Mouse (Mus musculus) lung, adult 2 months (tissue): Measurements from ENCODE around the gene Crxos. TPM values are rescaled to one million over a fixed set of nuclear protein-coding genes. Genes with fewer than 3 reads are reported as not detected.

Source experiments
- DNase-seq: peaks from one replicate; pipeline ENCODE4 v3.0.0; 2022
- H3K4me1 ChIP-seq: fragments of 200-500 bp; 2 replicates; pipeline ENCODE4 v1.6.1; 2011; ENCODE audit warnings: low read length; ENCODE audit not compliant: control insufficient read depth, insufficient read depth
- H3K4me3 ChIP-seq: fragments of 200-500 bp; replicated peaks from 2 replicates; pipeline ENCODE3; 2011; ENCODE audit warnings: low read depth, mild to moderate bottlenecking, control low read depth, low read length; ENCODE audit errors: extremely low read depth
- CTCF ChIP-seq: fragments of 200-500 bp; IDR thresholded peaks from 2 replicates; pipeline ENCODE4 v1.5.1; 2011; ENCODE audit warnings: mild to moderate bottlenecking, low read length, control low read depth; ENCODE audit not compliant: insufficient read depth
- POLR2A ChIP-seq: fragments of 200-500 bp; IDR thresholded peaks from 2 replicates; pipeline ENCODE4 v1.6.1; 2011; ENCODE audit warnings: low read depth, mild to moderate bottlenecking, control low read depth, low read length, borderline replicate concordance; ENCODE audit errors: extremely low read depth
- WGBS: fragments of 180-500 bp; shearing (Covaris S2); methylation state at CpG from one replicate; pipeline ENCODE4 v1.1.7; 2018; 5-methylcytosine and 5-hydroxymethylcytosine counted together
- polyA plus RNA-seq: library from polyadenylated mRNA; depleted of rRNA; stranded (reverse); fragments of >200 nt; gene quantifications from 2 replicates; pipeline ENCODE4 v1.2.3, GENCODE M21; 2012; rRNA removed

Gene Crxos
- not detected in 2 replicates for polyA plus RNA-seq

DNA sequence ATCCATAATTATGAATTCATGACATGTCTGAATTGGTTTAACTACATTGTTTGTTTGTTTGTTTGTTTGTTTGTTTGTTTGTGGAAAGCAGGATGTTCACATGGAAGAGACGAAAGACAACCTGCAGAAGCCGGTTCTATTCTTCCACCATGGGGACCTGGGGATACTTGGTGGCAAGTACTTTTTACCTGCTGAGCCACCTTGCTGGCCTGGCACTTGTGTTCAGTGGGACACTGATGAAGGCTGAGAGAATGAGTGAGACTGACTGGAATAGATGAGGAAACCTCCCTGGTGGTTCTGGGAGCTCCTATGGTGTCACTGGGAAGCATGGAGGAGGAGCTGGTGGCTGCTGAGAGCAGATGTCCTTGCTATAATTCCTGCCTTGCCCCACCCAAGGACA lies at the start of gene Crxos:
Crxos (plus strand) TSS at position 301 of the 400 bp plus-strand sequence.
- 76% methylated on average over 2 of the region's 2 CpGs for WGBS
- Histone ChIP-seq H3K4me1 (no peaks in the 10 kb centered on the region), H3K4me3 (no peak within 1 kb of the TSS)
- DNase-seq = no peak
- no peak for TF ChIP-seq CTCF
- TF ChIP-seq POLR2A = no peak

DNA sequence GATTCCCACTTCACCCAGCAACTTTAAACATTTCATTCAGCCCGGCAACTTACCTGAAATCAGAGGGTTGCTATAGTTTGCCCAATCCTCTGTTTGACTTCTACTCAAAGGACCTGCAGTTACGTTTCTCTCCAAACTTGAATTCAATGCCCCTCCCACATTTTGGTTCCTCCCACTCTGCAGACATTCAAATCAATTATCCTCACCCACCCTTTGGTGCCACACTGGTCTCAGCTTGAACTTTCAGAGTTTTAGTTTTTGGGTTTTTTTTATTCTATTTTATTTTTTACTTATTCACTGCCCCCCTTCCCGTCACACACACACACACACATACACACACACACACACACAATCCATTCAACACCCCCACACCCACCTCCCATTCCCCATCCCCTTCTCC lies 42.8 kb upstream of the Crxos start, which contains the start of gene Obox6:
Obox6 (minus strand) TSS at position 101 of the 400 bp plus-strand sequence.
- no peak for DNase-seq
- TF ChIP-seq POLR2A (no peak), CTCF (no peak)
- WGBS = 84% methylated on average over 3 of the region's 3 CpGs
- Histone ChIP-seq H3K4me1 (no peaks in the 10 kb centered on the region), H3K4me3 (no peak within 1 kb of the TSS)

DNA sequence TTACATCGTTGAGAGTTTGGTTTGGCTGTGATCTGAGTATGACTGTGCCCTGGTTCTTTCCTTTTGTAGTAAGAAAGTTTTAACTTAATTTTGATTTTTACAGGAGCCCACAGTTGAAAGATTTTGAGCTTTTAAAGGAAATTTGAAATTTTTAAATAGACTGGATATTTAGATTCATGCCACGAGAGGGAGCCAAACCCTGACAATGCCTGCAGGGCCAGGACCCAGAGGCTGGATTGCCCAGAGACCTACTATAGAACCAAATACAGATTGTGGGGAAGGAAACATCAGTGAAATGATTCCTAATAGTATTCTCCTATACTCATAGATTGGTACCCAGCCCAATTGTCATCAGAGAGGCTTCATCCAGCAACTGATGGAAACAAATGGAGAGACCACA lies 22.8 kb upstream of the Crxos start:
- no peaks in the 10 kb centered on the region for H3K4me1 ChIP-seq
- WGBS = 34% methylated on average over 2 of the region's 2 CpGs
- no peak overlapping the region for H3K4me3 ChIP-seq
- no peak for DNase-seq
- TF ChIP-seq CTCF (no peak), POLR2A (no peak)

- WGBS = 73% methylated on average over 4 of the region's 4 CpGs
- H3K4me3 ChIP-seq = no peak overlapping the region
- H3K4me1 ChIP-seq = no peaks in the 10 kb centered on the region
- no peak for DNase-seq
- TF ChIP-seq POLR2A (no peak), CTCF (no peak)
Observed at GRCm38 (mm10) chr7:15864104-15864503, 18.3 kb upstream of the Crxos start.

DNA sequence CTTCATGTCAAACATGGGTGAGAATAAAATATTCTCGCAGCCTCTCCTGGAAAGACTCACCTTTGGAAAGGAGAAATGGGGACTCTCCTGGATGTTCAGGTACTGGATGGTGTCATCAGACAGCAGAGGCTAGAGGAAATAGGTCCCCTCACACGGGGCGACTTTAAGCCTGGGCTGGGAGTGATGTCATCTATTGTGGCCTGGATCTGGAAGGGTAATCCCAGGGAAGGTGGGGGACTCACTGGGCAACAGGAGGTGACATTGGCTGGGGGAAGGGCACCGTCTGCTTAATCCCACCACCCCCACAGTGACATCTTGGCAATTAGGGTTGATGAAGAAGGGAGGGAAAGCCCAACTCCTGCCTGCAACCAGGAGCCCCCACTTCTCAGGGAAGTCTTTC lies 2.7 kb upstream of the Crxos start, which contains the start of gene Crx:
Crx (minus strand) TSS at position 213 of the 400 bp plus-strand sequence.
- DNase-seq = no peak
- no peak for TF ChIP-seq POLR2A
- TF ChIP-seq CTCF = no peak
- WGBS = 37% methylated on average over 4 of the region's 4 CpGs

DNA sequence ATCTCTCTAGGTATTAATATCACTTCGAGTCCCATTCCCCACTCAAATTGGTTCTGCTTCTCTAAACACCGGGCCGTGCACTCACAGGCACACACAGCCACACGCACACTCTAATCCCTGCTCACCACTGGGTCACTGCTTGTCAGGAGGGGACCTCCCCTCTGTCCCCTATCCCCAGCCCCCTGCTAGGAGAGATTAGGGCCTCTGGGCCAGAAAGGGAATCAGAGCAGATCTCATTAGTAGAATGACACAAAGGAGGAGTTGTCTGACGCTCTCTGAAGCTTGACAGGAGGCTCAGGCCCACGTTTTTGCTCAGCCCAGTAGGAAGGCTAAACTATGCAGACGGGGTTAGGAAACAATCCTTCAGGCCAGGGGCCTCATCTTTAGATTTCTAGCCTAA lies 1.0 kb upstream of the Crxos start:
- no peaks in the 10 kb centered on the region for H3K4me1 ChIP-seq
- no peak for TF ChIP-seq CTCF
- TF ChIP-seq POLR2A = no peak
- no peak overlapping the region for H3K4me3 ChIP-seq
- DNase-seq = no peak
- 15% methylated on average over 7 of the region's 7 CpGs for WGBS

More for the DNA sequence above, 2.7 kb upstream of the Crxos start, which contains the start of gene Crx:
- Histone ChIP-seq H3K4me3 (no peak within 1 kb of the TSS), H3K4me1 (no peaks in the 10 kb centered on the region)

- WGBS = 64% methylated on average over 3 of the region's 3 CpGs
- H3K4me3 ChIP-seq = no peak overlapping the region
- H3K4me1 ChIP-seq = no peaks in the 10 kb centered on the region
- no peak for TF ChIP-seq POLR2A
- TF ChIP-seq CTCF = no peak
- DNase-seq = no peak
Observed at GRCm38 (mm10) chr7:15881831-15882230, 586 bp upstream of the Crxos start.

GRCm38 (mm10) chr7:15884127-15884526 lies 1.7 kb downstream of the Crxos start:
- no peaks in the 10 kb centered on the region for H3K4me1 ChIP-seq
- 79% methylated on average over 2 of the region's 2 CpGs for WGBS
- no peak overlapping the region for H3K4me3 ChIP-seq
- no peak for DNase-seq
- TF ChIP-seq CTCF (no peak), POLR2A (no peak)

DNA sequence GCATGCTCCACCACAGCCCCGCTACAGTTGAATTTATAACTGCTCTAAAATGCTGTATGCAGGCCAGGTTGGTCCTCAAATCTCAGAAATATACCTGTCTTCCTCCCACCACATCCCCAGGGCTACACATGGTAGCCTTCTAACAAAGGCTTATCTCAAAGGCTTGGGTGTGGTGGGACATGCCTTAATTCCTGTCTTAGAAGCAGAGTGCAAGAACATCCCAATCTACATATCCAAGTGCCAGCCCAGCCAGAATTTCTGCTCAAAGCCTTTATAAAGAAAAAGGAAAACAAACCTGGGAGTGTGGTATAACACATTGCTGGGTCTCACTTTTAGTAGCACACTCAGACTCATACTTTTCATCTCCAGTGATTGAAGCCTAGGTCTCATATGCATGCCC lies 11.8 kb downstream of the Crxos start:
- Histone ChIP-seq H3K4me3 (no peak overlapping the region), H3K4me1 (no peaks in the 10 kb centered on the region)
- 53% methylated on average over 1 of the region's 1 CpGs for WGBS
- DNase-seq = no peak
- no peak for TF ChIP-seq POLR2A

- no peak overlapping the region for H3K4me3 ChIP-seq
- 70% methylated on average over 9 of the region's 9 CpGs for WGBS
- TF ChIP-seq CTCF (no peak), POLR2A (no peak)
- no peaks in the 10 kb centered on the region for H3K4me1 ChIP-seq
- DNase-seq = no peak
Observed at GRCm38 (mm10) chr7:15901366-15902048, 19.1 kb downstream of the Crxos start.
